Mouse (Mus musculus) intestine, postnatal 0 days (tissue): ENCODE data around the gene Cdr1. TPM values are rescaled to one million over a fixed set of nuclear protein-coding genes. Genes with fewer than 3 reads are reported as not detected.

Experiments
- ATAC-seq: fragments of 200-750 bp; cut with Nextera tagmentation; 2 replicates; pipeline ENCODE4 v1.8.0; 2017; ENCODE audit warnings: mild to moderate bottlenecking, moderate TSS enrichment, moderate library complexity
- H3K27ac ChIP-seq: fragments of 300-500 bp; sonication (generic); 2 replicates; pipeline ENCODE4 v1.5.1; 2014; ENCODE audit warnings: mild to moderate bottlenecking, low read depth, low read length, moderate library complexity
- H3K27me3 ChIP-seq: fragments of 300-500 bp; sonication (generic); replicated peaks from 2 replicates; pipeline ENCODE4 v1.6.1; 2014; ENCODE audit warnings: low read length, mixed read lengths; ENCODE audit not compliant: control insufficient read depth, insufficient read depth
- H3K36me3 ChIP-seq: fragments of 300-500 bp; sonication (generic); 2 replicates; pipeline ENCODE4 v1.6.1; 2014; ENCODE audit warnings: mild to moderate bottlenecking, moderate library complexity; ENCODE audit not compliant: control insufficient read depth, insufficient read depth
- H3K4me1 ChIP-seq: fragments of 300-500 bp; sonication (generic); replicated peaks from 2 replicates; pipeline ENCODE4 v1.6.1; 2014; ENCODE audit warnings: antibody characterized with exemption, low read length, mixed read lengths; ENCODE audit not compliant: control insufficient read depth, insufficient read depth
- H3K4me2 ChIP-seq: fragments of 300-500 bp; sonication (generic); replicated peaks from 2 replicates; pipeline ENCODE4 v1.6.1; 2014; ENCODE audit warnings: low read depth, mild to moderate bottlenecking, moderate library complexity
- H3K4me3 ChIP-seq: fragments of 300-500 bp; sonication (generic); 2 replicates; pipeline ENCODE4 v1.5.1; 2014; ENCODE audit warnings: low read depth, low read length
- H3K9ac ChIP-seq: fragments of 300-500 bp; sonication (generic); 2 replicates; pipeline ENCODE4 v1.6.1; 2014; ENCODE audit warnings: mild to moderate bottlenecking, low read depth, low read length
- H3K9me3 ChIP-seq: fragments of 300-500 bp; sonication (generic); 2 replicates; pipeline ENCODE4 v1.6.1; 2016; ENCODE audit warnings: mixed run types; ENCODE audit not compliant: control insufficient read depth
- CTCF ChIP-seq: sonication (generic); IDR thresholded peaks from 2 replicates; pipeline ENCODE4 v1.5.1; 2016; ENCODE audit warnings: low read depth, mild to moderate bottlenecking, control low read depth, antibody characterized with exemption, moderate library complexity
- WGBS: fragments of 180-500 bp; shearing (Covaris S2); extraction: QIAGEN DNeasy Blood & Tissue Kit; methylation state at CpG from one replicate; pipeline ENCODE4 v1.1.7; 2014; 5-methylcytosine and 5-hydroxymethylcytosine counted together
- microRNA-seq: library from miRNA; unstranded; fragments of <30 nt; microRNA quantifications from one replicate; pipeline ENCODE4, GENCODE M21; 2016
- polyA plus RNA-seq: library from polyadenylated mRNA; unstranded; fragments of >200 nt; fragmentation: Nextera tagmentation; extraction: Ambion mirVana; gene quantifications from 2 replicates; pipeline ENCODE4 v1.2.1, GENCODE M21; 2015

Cdr1 gene
- polyA plus RNA-seq, 1 experiment from 2014 or later = 0.14 TPM

DNA sequence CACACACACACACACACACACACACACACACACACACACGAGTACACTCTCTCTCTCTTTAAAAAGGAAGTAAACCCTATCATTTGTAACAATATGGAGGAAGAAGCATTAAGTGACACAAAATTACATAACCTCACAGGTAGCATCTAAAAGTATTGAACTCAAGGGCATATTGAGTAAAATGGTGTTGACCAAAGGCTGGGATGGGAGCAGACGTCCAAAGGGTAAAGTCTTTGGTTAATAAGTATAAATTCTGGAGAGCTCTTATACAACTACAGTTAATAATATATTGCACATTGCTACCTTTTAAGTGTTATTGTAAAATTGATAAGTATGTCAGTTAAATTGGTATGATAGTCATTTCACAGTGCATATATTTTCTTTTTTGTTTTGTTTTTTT, 39.9 kb downstream of the Cdr1 start:
- no peaks in the 10 kb centered on the region for H3K4me1 ChIP-seq
- no peak overlapping the region for H3K27ac ChIP-seq
- H3K4me3 ChIP-seq = no peak overlapping the region
- no peaks in the 10 kb centered on the region for H3K9me3 ChIP-seq
- TF ChIP-seq CTCF = no peak
- no peak overlapping the region for H3K9ac ChIP-seq
- no peak overlapping the region for H3K4me2 ChIP-seq
- WGBS = 33% methylated on average over 2 of the region's 2 CpGs
- H3K27me3 ChIP-seq = no peaks in the 10 kb centered on the region
- H3K36me3 ChIP-seq = no peaks in the 10 kb centered on the region
- no peak for ATAC-seq

DNA sequence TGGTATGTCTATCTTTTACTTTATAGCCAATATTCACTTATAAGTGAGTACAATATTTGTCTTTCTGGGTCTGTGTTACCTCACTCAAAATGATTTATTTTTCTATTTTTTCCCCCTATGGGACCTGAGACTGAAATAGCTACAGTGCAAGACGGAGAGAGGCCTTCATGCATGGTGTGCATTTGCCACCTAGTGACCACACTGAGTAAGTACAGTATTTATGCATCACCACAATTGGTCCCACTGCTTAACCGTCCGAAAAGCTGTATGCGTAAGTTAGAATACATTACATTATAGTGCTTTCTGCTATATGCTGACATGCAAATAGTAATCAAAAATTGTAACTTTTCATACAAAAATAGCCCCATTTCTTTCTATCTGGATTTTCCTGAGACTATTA, 50.8 kb downstream of the Cdr1 start:
- H3K27ac ChIP-seq = no peak overlapping the region
- H3K36me3 ChIP-seq = no peaks in the 10 kb centered on the region
- peak; percentile 42 for TF ChIP-seq CTCF
- no peak overlapping the region for H3K4me2 ChIP-seq
- no peaks in the 10 kb centered on the region for H3K27me3 ChIP-seq
- no peak for ATAC-seq
- H3K4me1 ChIP-seq = no peaks in the 10 kb centered on the region
- H3K9ac ChIP-seq = no peak overlapping the region
- H3K4me3 ChIP-seq = no peak overlapping the region
- WGBS = 75% methylated on average over 4 of the region's 4 CpGs
- no peaks in the 10 kb centered on the region for H3K9me3 ChIP-seq

Small RNA genes within 50 kb of the gene (microRNA-seq; reads per million reads assigned to microRNA genes)
- gene Gm24396 = not detected
